Mouse (Mus musculus) ES-E14 (cell line): ENCODE data around the gene Dnajc28. TPM values are rescaled to one million over a fixed set of nuclear protein-coding genes. Genes with fewer than 3 reads are reported as not detected.

ENCODE experiments used
- DNase-seq: peaks from one replicate; pipeline ENCODE4 v3.0.0-alpha.2; 2013; ENCODE audit warnings: low read depth, low spot score
- H3K27ac ChIP-seq: 2 replicates; pipeline ENCODE4 v1.5.1; 2012; ENCODE audit warnings: low read depth, mild to moderate bottlenecking, low read length, moderate library complexity, mixed read lengths; ENCODE audit not compliant: poor library complexity, insufficient read depth, severe bottlenecking
- H3K36me3 ChIP-seq: 2 replicates; pipeline ENCODE4 v1.6.1; 2012; ENCODE audit warnings: mild to moderate bottlenecking, low read length, moderate library complexity, mixed read lengths; ENCODE audit not compliant: control insufficient read depth, poor library complexity, insufficient read depth, severe bottlenecking
- H3K4me1 ChIP-seq, 2 experiments: fragments of 150-350 bp in 1 of 2; sonication (generic) in 1 of 2; 2 replicates each; pipeline ENCODE4 v1.6.1; 2012; ENCODE audit warnings: low read length in 2 of 2, mild to moderate bottlenecking in 1 of 2, mixed read lengths in 1 of 2; ENCODE audit not compliant: control insufficient read depth in 2 of 2, insufficient read depth in 2 of 2, poor library complexity in 1 of 2
- H3K4me3 ChIP-seq, 2 experiments: fragments of 150-350 bp in 1 of 2; sonication (generic) in 1 of 2; 2 replicates each; pipeline ENCODE4 v1.5.1; 2012; ENCODE audit warnings: low read length in 2 of 2, low read depth in 1 of 2, mild to moderate bottlenecking in 1 of 2, mixed read lengths in 1 of 2; ENCODE audit not compliant: insufficient read depth in 1 of 2, poor library complexity in 1 of 2, severe bottlenecking in 1 of 2
- H3K9ac ChIP-seq: 2 replicates; pipeline ENCODE4 v1.6.1; 2012; ENCODE audit warnings: low read depth, mild to moderate bottlenecking, low read length, mixed read lengths; ENCODE audit not compliant: poor library complexity, insufficient read depth, severe bottlenecking
- H3K9me3 ChIP-seq: fragments of 150-350 bp; sonication (generic); 2 replicates; pipeline ENCODE4 v1.6.1; 2012; ENCODE audit warnings: low read depth, mild to moderate bottlenecking, low read length; ENCODE audit not compliant: control insufficient read depth, insufficient read depth
- CHD2 ChIP-seq: IDR thresholded peaks from 2 replicates; pipeline ENCODE4 v1.6.1; 2014; ENCODE audit warnings: mild to moderate bottlenecking, low read depth, low read length, inconsistent platforms
- HCFC1 ChIP-seq: IDR thresholded peaks from 2 replicates; pipeline ENCODE4 v1.6.1; 2012; ENCODE audit warnings: low read length, inconsistent platforms, borderline replicate concordance; ENCODE audit not compliant: insufficient read depth
- MAFK ChIP-seq: IDR thresholded peaks from 2 replicates; pipeline ENCODE4 v1.6.1; 2014; ENCODE audit warnings: mild to moderate bottlenecking, low read depth, low read length, inconsistent platforms; ENCODE audit not compliant: insufficient read depth
- ZC3H11A ChIP-seq: IDR thresholded peaks from 2 replicates; pipeline ENCODE4 v1.6.1; 2012; ENCODE audit warnings: low read depth, mild to moderate bottlenecking, inconsistent platforms, low read length, borderline replicate concordance
- ZNF384 ChIP-seq: IDR thresholded peaks from 2 replicates; pipeline ENCODE4 v1.6.1; 2012; ENCODE audit warnings: low read depth, low read length, inconsistent platforms
- in situ Hi-C, 2 experiments: fragments of 600-800 bp; cut with MboI; formaldehyde crosslinking; loops; one replicate each; pipeline ENCODE4 v1.15.1; 2025; ENCODE audit warnings: low sequenced_read_pairs in 2 of 2, inconsistent platforms in 1 of 2; ENCODE audit not compliant: unreplicated experiment in 2 of 2
- total RNA-seq: library from RNA; depleted of rRNA; stranded (reverse); fragments of 300-350 nt; gene quantifications from 2 replicates; pipeline ENCODE4 v1.2.3, GENCODE M21; 2012

Dnajc28 gene
- total RNA-seq, 1 experiment = 1.7 TPM

GRCm38 (mm10) chr16:91659798-91660197 is 41.0 kb upstream of the Dnajc28 start:
- DNase-seq = no peak
- in situ Hi-C loops = loop anchor here in 1 of 2 experiments (10.0 kb wide), 1 partner anchor 1415 kb away; no protein-coding TSS in a partner anchor
- TF ChIP-seq ZC3H11A (no peak), ZNF384 (no peak), MAFK (no peak), HCFC1 (no peak), CHD2 (no peak)
- Histone ChIP-seq H3K36me3 (peaks cover 77% of the 10 kb centered on the region), H3K9ac (no peak overlapping the region), H3K4me1 (peaks cover 0 to 1% of the 10 kb centered on the region in 2 experiments; a peak in 1 of 4 replicates), H3K27ac (no peak overlapping the region), H3K4me3 (peak overlapping the region; percentile 12 to 28; a peak in 1 of 4 replicates), H3K9me3 (no peaks in the 10 kb centered on the region)

DNA sequence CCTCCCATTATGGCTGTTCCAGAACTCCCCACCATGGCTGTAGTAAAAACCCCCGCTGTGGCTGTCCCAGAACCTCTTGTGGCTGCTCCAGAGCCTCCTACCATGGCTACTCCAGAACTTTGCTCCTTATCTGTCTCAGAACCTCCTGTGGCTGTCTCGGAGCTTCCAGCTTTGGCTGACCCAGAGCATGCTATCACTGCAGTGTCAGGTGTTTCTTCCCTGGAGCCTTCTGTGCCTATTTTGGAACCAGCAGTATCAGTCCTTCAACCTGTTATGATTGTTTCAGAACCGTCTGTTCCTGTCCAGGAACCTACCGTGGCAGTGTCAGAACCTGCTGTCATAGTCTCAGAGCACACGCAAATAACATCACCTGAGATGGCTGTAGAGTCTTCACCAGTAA is 39.6 kb upstream of the Dnajc28 start:
- in situ Hi-C loops = no loop called here
- no peak overlapping the region for H3K27ac ChIP-seq
- no peaks in the 10 kb centered on the region; the same call in 1 of the 2 replicates for H3K9me3 ChIP-seq
- TF ChIP-seq ZNF384 = no peak
- no peak for TF ChIP-seq HCFC1
- TF ChIP-seq MAFK = no peak
- TF ChIP-seq CHD2 = no peak
- no peak for TF ChIP-seq ZC3H11A
- H3K4me1 ChIP-seq = peaks cover 0 to 1% of the 10 kb centered on the region in 2 experiments; a peak in 1 of 4 replicates
- no peak overlapping the region for H3K4me3 ChIP-seq
- DNase-seq = no peak
- peaks cover 73% of the 10 kb centered on the region for H3K36me3 ChIP-seq
- H3K9ac ChIP-seq = no peak overlapping the region

- Histone ChIP-seq H3K4me1 (peaks cover 0 to 1% of the 10 kb centered on the region in 2 experiments; a peak in 1 of 4 replicates), H3K4me3 (no peak overlapping the region), H3K36me3 (peaks cover 68% of the 10 kb centered on the region), H3K9me3 (no peaks in the 10 kb centered on the region; the same call in 1 of the 2 replicates), H3K9ac (no peak overlapping the region), H3K27ac (no peak overlapping the region)
- TF ChIP-seq MAFK (no peak), HCFC1 (no peak), ZC3H11A (no peak), CHD2 (no peak), ZNF384 (no peak)
- no peak for DNase-seq
- in situ Hi-C loops = no loop called here
Measured at GRCm38 (mm10) chr16:91657285-91657684, 38.5 kb upstream of the Dnajc28 start.

DNA sequence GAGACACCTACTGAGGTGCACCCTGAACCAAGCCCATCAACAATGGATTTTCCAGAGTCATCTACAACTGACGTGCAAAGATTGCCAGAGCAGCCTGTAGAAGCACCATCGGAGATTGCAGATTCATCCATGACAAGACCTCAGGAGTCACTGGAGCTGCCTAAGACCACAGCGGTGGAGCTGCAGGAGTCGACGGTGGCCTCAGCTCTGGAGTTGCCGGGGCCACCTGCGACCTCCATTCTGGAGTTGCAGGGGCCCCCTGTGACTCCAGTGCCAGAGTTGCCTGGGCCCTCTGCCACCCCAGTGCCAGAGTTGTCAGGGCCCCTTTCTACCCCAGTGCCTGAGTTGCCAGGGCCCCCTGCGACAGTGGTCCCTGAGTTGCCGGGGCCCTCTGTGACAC is 36.5 kb upstream of the Dnajc28 start:
- no peak overlapping the region for H3K4me3 ChIP-seq
- no peaks in the 10 kb centered on the region; the same call in 1 of the 2 replicates for H3K9me3 ChIP-seq
- DNase-seq = no peak
- in situ Hi-C loops = no loop called here
- H3K9ac ChIP-seq = no peak overlapping the region
- H3K27ac ChIP-seq = no peak overlapping the region
- no peaks in the 10 kb centered on the region for H3K4me1 ChIP-seq
- peaks cover 70% of the 10 kb centered on the region for H3K36me3 ChIP-seq
- TF ChIP-seq CHD2 (no peak), ZC3H11A (no peak), HCFC1 (no peak), ZNF384 (no peak), MAFK (no peak)

DNA sequence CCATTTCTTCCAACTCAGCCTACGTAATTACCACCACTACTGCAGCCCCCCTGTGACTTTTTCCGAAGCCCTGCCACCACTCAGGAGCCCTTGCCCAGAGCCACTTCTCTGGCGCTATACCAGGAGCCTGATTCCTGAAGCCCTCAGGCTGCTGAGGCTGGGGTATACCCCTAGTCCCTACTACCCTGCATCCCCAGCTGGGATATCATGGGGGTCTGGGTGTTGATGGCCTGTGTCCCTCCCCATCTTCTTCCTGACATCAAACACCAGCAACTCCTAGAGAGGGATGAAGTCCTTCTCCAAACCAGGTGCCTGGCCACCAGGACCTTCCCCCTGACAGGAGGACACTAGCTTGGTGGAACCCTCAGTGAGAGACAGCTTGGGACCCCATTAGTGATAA is 33.4 kb upstream of the Dnajc28 start:
- no peak for DNase-seq
- in situ Hi-C loops = no loop called here
- H3K36me3 ChIP-seq = peaks cover 40% of the 10 kb centered on the region
- TF ChIP-seq ZC3H11A = no peak
- TF ChIP-seq MAFK = no peak
- no peak for TF ChIP-seq ZNF384
- TF ChIP-seq CHD2 = no peak
- no peak for TF ChIP-seq HCFC1
- peaks cover 2 to 3% of the 10 kb centered on the region in 2 experiments; a peak in 2 of 4 replicates for H3K4me1 ChIP-seq
- H3K9ac ChIP-seq = peak overlapping the region; percentile 32; the same call in 1 of the 2 replicates
- H3K9me3 ChIP-seq = no peaks in the 10 kb centered on the region; the same call in 1 of the 2 replicates
- H3K4me3 ChIP-seq = no peak overlapping the region
- H3K27ac ChIP-seq = peak overlapping the region; percentile 23; the same call in 1 of the 2 replicates
